Mouse (Mus musculus): ENCODE results near the gene Plppr2.

The Plppr2 gene

GRCm38 (mm10) chr9:21988421-21989101 lies 51.7 kb downstream of the Plppr2 start:
- in situ Hi-C loops (cut with MboI; ENCODE audit: low pct_unique_long_range_greater_than_20kb in 1 of 2, low sequenced_read_pairs in 2 of 2, unreplicated experiment in 1 of 2), result loop anchor here in 1 of 2 experiments (25.0 kb wide), 1 partner anchor 149 kb away; the partner anchor contains the start of gene Acp5

DNA sequence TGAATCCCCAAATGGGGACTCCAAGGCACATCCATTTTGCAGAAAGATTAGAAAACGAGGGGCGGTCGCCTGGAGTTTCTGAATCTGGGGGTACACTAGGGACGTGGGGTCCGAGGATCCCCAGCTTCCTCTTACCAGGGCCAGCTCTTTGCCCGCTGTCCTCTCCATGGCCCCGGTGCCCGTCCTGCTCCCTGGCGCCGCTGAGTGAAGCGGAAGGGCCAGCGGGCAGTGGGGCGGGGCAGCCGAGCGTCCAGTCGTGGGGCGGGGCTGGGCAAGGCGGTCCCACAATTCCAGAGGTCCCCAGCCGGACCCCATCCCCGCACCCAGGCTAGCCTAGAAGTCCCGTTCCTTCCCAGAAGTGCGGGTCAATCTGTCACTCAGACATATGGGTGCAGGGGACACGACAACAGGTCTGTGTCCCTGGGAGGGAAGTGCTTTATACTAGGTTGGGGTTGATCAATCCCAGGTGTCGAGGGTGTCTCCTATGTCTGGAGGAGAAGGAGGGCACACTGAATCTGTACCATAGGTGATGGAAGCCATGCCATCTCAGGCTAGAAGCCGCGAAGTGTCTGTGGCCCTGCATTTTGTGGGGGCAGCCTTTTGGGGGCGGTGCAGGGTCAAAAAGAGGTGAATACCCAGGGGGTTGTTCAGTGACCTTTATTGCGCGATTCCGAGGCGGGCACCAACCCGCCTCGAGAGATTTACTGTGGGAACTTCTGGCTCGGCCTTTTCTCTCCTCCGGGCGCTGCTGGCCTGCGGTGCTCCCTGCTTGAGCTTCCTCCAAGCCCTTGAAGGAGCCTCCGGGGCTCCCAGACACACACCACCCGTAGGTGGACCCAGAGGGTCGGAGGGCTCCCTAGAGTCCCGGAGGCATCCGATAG lies 52.6 kb downstream of the Plppr2 start, which contains the start of gene Rgl3:
TSS of gene Rgl3 (minus strand) at position 217 of the 881 bp plus-strand sequence.
- in situ Hi-C loops (cut with MboI; ENCODE audit: low pct_unique_long_range_greater_than_20kb in 1 of 2, low sequenced_read_pairs in 2 of 2, unreplicated experiment in 1 of 2), result loop anchor here in 1 of 2 experiments (25.0 kb wide), 1 partner anchor 148 kb away; the partner anchor contains the start of gene Acp5

- in situ Hi-C loops (cut with MboI; ENCODE audit: low pct_unique_long_range_greater_than_20kb in 1 of 2, low sequenced_read_pairs in 2 of 2, unreplicated experiment in 1 of 2), result loop anchor here in 1 of 2 experiments (25.0 kb wide), 1 partner anchor 145 kb away; the partner anchor contains the start of gene Acp5
Observed at GRCm38 (mm10) chr9:21992227-21992626, 55.4 kb downstream of the Plppr2 start.

GRCm38 (mm10) chr9:21996178-21996867 lies 59.5 kb downstream of the Plppr2 start:
- in situ Hi-C loops (cut with MboI; ENCODE audit: low pct_unique_long_range_greater_than_20kb in 1 of 2, low sequenced_read_pairs in 2 of 2, unreplicated experiment in 1 of 2), result loop anchor here in 1 of 2 experiments (25.0 kb wide), 1 partner anchor 141 kb away; the partner anchor contains the start of gene Acp5
